Mouse (Mus musculus) gonadal fat pad, adult 2 months (tissue): ENCODE results near the gene Olfr711. TPM values are rescaled to one million over a fixed set of nuclear protein-coding genes. Genes with fewer than 3 reads are reported as not detected.
"Not testable (repeated sequence)": the region's sequence is repeated elsewhere in the genome, so short reads cannot be mapped to it uniquely, and the experiment has no call there.

Experiments used
- DNase-seq: peaks from one replicate; pipeline ENCODE4 v3.0.0-alpha.2; 2012; ENCODE audit warnings: low read depth
- polyA plus RNA-seq: library from polyadenylated mRNA; depleted of rRNA; stranded (reverse); fragments of >200 nt; gene quantifications from 2 replicates; pipeline ENCODE4 v1.2.3, GENCODE M21; 2012; rRNA removed

Gene Olfr711
- not detected in 2 replicates for polyA plus RNA-seq

DNA sequence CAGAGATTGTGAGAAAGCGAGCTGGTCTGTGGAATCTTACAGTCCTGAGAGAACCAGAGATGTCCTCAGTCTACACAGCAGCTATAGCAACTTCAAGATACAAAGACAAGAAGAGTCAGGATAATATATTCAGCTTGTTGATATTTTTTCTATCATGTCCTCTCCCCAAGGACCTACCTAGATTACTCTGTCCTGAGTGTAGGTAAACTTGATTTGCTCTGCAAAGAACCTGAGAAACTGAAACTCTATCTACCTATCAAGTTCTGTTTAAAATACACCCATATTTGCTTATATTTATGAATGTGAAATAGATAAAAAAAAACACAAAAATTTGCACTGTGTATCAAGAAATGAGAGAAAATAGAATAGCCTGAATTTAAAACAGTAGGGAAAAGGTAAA lies at the start of gene Olfr711:
Olfr711 (minus strand) TSS at position 101 of the 400 bp plus-strand sequence.
- no peak for DNase-seq

DNA sequence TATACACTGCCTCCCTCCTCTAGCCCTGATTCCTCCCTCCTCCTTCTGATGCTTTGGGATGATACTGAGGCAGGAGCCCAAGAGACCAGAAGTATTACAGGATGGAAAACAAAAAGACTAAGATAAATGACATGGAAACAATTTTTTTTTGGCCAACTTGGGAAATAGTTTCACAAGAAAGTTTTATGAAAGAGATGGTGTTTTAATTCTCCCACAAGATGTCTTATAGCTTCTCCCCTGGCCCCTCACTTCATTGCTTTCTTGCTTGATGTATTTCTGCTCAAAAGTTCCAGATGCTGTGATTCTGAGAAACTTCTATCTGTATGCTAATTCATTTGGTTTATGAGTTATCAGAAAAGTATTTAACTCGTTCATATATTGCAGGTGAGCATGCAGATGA lies 30.7 kb upstream of the Olfr711 start, which contains the start of gene Olfr2:
Olfr2 (minus strand) TSS at position 101 of the 400 bp plus-strand sequence.
- DNase-seq = no peak

DNA sequence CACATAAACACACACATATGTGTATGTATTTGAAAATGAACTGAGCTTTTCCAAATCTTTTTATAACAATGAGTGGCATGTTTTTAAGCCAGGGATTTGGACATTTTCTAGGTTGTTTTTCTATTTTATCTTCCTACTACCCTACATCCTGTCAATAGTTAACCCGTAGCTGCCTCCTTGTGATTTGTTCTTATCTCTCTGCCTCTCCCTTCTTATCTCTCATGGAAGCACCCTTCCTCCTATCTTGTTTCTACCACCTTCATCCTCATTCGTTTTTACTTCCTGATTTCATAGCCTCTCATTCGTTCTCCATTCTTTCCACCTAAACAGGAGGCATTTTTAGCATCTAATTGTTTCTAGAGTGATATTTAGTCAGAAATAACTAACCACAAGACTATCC lies 28.9 kb upstream of the Olfr711 start:
- no peak for DNase-seq

DNA sequence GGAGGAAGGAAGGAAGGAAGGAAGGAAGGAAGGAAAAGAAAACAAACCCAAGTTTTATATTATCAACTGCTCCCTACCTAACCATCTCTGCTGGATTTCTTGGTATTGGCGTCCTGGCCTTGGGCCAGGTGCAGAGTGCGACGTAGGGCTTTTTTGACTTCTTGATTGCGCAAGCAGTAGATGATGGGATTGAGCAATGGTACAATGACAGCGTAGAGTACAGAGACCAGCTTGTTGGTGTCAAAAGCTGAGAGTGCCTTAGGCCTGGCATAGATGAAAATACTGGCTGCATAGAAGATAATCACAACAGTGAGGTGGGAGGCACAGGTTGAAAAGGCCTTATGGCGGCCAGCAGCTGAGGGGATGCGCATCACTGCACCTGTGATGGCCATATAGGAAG lies 25.5 kb upstream of the Olfr711 start:
- no peak for DNase-seq

DNA sequence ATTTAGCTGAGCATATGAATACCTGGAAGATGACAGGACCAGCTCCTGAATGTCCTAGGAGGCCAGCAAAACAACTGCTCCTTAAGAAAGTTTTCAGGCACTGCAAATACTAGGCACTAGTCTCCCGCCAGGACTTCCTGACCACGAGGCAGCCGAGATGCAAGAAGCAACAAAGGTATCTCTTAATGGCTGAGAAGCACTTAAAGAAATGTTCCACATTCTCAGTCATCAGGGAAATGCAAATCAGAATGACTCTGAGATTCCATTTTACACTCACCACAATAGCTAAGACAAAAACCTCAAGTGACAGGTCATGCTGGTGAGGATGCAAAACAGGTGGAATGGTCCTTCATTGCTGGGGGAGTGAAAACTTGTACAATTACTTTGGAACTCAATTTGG lies 10.0 kb upstream of the Olfr711 start:
- no peak for DNase-seq

DNA sequence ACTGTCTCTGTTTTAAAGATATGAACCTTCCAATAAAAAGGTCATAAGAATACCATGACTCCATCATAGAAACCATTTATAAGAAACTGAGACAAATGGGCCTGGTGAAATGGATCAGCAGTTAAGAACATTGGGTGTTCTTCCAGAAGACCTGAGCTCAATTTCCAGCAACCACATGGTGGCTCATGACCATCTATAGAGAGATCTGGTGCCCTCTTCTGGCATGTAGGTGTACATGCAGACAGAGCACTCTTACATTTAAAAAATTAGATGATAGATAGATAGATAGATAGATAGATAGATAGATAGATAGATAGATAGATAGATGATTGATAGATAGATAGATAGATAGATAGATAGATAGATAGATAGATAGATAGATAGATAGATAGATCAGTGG lies 7.8 kb downstream of the Olfr711 start:
- DNase-seq = not testable (repeated sequence)

DNA sequence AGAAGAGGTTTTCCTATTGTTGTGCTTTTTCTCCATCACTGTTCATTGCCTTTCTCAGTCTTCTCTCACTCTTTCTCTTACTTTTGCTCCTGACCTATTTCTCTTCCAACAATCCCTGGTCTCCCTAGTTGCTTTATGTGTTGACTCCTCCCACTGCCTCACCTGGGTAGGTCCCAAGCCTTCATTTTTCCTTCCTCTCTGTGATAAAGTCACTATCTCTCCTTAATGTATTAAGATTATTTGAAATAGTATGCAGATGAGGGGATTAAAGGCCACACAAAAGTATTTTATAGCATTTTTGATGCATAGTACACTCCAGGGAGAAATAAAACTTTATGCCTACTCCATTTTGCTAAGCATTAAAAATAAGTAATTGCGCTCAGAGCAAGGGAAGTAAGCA lies 11.4 kb downstream of the Olfr711 start, which contains the start of gene Olfr6:
Olfr6 (minus strand) TSS at position 101 of the 400 bp plus-strand sequence.
- DNase-seq = no peak

DNA sequence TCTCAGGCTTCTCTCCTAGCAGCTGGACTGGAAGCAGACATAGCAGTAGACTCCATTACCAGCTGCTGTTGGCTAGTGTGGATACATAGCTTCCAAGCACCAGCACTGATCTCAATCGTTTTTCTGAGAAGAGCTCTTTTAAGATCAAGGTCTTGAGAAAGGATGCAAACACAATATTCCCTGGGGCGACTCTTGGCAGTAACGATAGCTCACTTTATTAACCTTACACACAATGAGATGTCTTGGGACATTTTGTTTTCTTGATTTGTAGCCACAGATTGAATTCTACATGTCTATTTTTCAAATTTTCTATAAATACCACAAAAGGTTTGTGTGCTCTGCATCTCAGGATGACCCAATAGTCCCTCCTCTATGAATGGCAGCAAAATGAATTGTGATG lies 27.0 kb downstream of the Olfr711 start, which contains the start of gene Olfr710:
Olfr710 (minus strand) TSS at position 101 of the 400 bp plus-strand sequence.
- DNase-seq = no peak

DNA sequence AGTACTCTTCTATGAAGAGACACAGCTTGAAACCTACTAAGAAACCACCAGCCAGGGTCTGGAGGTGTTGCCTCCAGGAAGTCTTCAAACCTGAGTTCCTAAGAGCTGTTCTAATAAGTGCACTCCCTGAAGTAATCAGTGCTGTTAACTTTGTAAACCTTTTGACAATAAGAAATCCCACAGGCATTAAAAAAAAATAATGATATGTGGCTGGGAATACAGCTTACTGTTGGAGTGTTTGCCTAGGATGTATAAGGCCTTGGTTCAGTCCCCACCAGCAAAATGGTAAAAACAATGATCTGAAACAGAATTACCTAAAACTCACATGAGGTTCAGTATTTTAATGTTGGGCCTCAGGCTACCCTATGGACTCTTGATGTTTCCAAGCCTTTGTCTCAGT lies 43.1 kb downstream of the Olfr711 start, which contains the start of gene Olfr709-ps1:
Olfr709-ps1 (minus strand) TSS at position 101 of the 400 bp plus-strand sequence.
- no peak for DNase-seq

DNA sequence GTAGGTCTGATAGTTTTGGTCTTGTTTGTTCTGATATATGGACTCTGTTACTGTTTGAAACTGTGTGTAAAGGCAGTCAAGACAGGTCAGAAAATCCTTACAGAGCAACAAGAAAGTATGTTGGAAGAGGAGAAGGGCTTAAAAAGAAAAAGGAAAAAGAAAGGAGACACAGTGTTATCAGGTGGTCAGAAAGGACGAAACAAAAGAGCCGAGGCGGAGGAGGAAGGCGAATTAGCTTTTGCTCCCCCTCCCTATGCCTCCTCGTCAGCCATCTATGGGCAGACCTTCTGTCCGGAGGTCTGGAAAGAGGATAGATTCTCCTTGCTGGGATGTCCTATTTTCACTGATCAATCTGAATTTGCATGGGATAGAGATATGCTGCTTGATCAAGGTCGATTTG lies 54.3 kb downstream of the Olfr711 start:
- not testable (repeated sequence) for DNase-seq

Other genes starting within 250 kb of the Olfr711 start
- gene Olfr697, start 233.0 kb downstream of the Olfr711 start, polyA plus RNA-seq = not detected in 2 replicates
- not detected in 2 replicates for gene Olfr698, start 220.1 kb downstream of the Olfr711 start, polyA plus RNA-seq
- gene Olfr699, start 182.3 kb downstream of the Olfr711 start, polyA plus RNA-seq = not detected in 2 replicates
- not detected in 2 replicates for gene Olfr700, start 166.6 kb downstream of the Olfr711 start, polyA plus RNA-seq
- 0.14 TPM in 1 of 2 replicates, not detected in the other for gene Olfr701, start 161.3 kb downstream of the Olfr711 start, polyA plus RNA-seq
- not detected in 2 replicates for gene Olfr702, start 141.6 kb downstream of the Olfr711 start, polyA plus RNA-seq
- gene Olfr703, start 132.1 kb downstream of the Olfr711 start, polyA plus RNA-seq = not detected in 2 replicates
- not detected in 2 replicates for gene Olfr704, start 112.3 kb downstream of the Olfr711 start, polyA plus RNA-seq
- gene Olfr705, start 98.6 kb downstream of the Olfr711 start, polyA plus RNA-seq = not detected in 2 replicates
- gene Olfr706, start 87.3 kb downstream of the Olfr711 start, polyA plus RNA-seq = not detected in 2 replicates
- not detected in 2 replicates for gene Olfr707, start 74.2 kb downstream of the Olfr711 start, polyA plus RNA-seq
- gene Olfr1532-ps1, start 67.5 kb downstream of the Olfr711 start, polyA plus RNA-seq = not detected in 2 replicates
- not detected in 2 replicates for gene Olfr709-ps1, start 43.2 kb downstream of the Olfr711 start, polyA plus RNA-seq
- gene Olfr710, start 27.1 kb downstream of the Olfr711 start, polyA plus RNA-seq = not detected in 2 replicates
- not detected in 2 replicates for gene Olfr6, start 11.5 kb downstream of the Olfr711 start, polyA plus RNA-seq
- gene Olfr2, start 30.6 kb upstream of the Olfr711 start, polyA plus RNA-seq = not detected in 2 replicates
- not detected in 2 replicates for gene Olfr713, start 55.7 kb upstream of the Olfr711 start, polyA plus RNA-seq
- not detected in 2 replicates for gene Olfr714, start 95.5 kb upstream of the Olfr711 start, polyA plus RNA-seq
- not detected in 2 replicates for gene Olfr17, start 117.8 kb upstream of the Olfr711 start, polyA plus RNA-seq
- gene Olfr715b, start 134.9 kb upstream of the Olfr711 start, polyA plus RNA-seq = not detected in 2 replicates
- gene Olfr715, start 155.6 kb upstream of the Olfr711 start, polyA plus RNA-seq = not detected in 2 replicates
- not detected in 2 replicates for gene Olfr716, start 162.9 kb upstream of the Olfr711 start, polyA plus RNA-seq
- 0.19 and 0.28 TPM in 2 replicates for gene Nlrp14, start 191.5 kb upstream of the Olfr711 start, polyA plus RNA-seq
- gene Rbmxl2, start 234.0 kb upstream of the Olfr711 start, polyA plus RNA-seq = 0.07 and 0.20 TPM in 2 replicates